Mouse (Mus musculus) MEL (cell line): ENCODE data around the gene Phf21a. TPM values are rescaled to one million over a fixed set of nuclear protein-coding genes. Genes with fewer than 3 reads are reported as not detected.

Experiments used
- DNase-seq: peaks from one replicate; pipeline ENCODE4 v3.0.0; 2011; ENCODE audit warnings: low read depth, low spot score
- H3K27ac ChIP-seq: 2 replicates; pipeline ENCODE4 v1.5.1; 2012; ENCODE audit warnings: low read depth, mild to moderate bottlenecking, control low read depth, low read length, moderate library complexity; ENCODE audit not compliant: control insufficient read depth
- H3K27me3 ChIP-seq, 2 experiments: fragments of 150-350 bp in 1 of 2; sonication (generic) in 1 of 2; 2 replicates each; pipeline ENCODE4 v1.6.1; 2012; ENCODE audit warnings: low read length in 2 of 2, mild to moderate bottlenecking in 2 of 2, improper control_type of control experiment in 1 of 2, moderate library complexity in 1 of 2; ENCODE audit not compliant: insufficient read depth in 2 of 2, control insufficient read depth in 1 of 2
- H3K36me3 ChIP-seq, 2 experiments: 2 replicates each; pipeline ENCODE4 v1.6.1; 2012 to 2014; ENCODE audit warnings: low read length in 2 of 2, improper control_type of control experiment in 1 of 2, inconsistent platforms in 1 of 2, mild to moderate bottlenecking in 1 of 2; ENCODE audit not compliant: insufficient read depth in 2 of 2, control insufficient read depth in 1 of 2
- H3K4me1 ChIP-seq, 2 experiments: fragments of 150-350 bp in 1 of 2; sonication (generic) in 1 of 2; 2 replicates each; pipeline ENCODE4 v1.6.1; 2012; ENCODE audit warnings: low read length in 2 of 2, improper control_type of control experiment in 1 of 2, mild to moderate bottlenecking in 1 of 2; ENCODE audit not compliant: insufficient read depth in 2 of 2, control insufficient read depth in 1 of 2
- H3K4me3 ChIP-seq, 2 experiments: fragments of 150-350 bp in 1 of 2; sonication (generic) in 1 of 2; 2 replicates each; pipeline ENCODE4 v1.5.1; 2012; ENCODE audit warnings: low read depth in 2 of 2, low read length in 2 of 2, mild to moderate bottlenecking in 2 of 2, moderate library complexity in 2 of 2, control low read depth in 1 of 2, improper control_type of control experiment in 1 of 2; ENCODE audit not compliant: control insufficient read depth in 1 of 2, insufficient read depth in 1 of 2
- H3K79me2 ChIP-seq: 2 replicates; pipeline ENCODE4 v1.6.1; 2012; ENCODE audit warnings: mild to moderate bottlenecking, low read length, moderate library complexity; ENCODE audit not compliant: control insufficient read depth, poor library complexity, insufficient read depth
- H3K9ac ChIP-seq: 2 replicates; pipeline ENCODE4 v1.6.1; 2012; ENCODE audit warnings: low read depth, mild to moderate bottlenecking, control low read depth, low read length, moderate library complexity; ENCODE audit not compliant: control insufficient read depth, poor library complexity, severe bottlenecking
- H3K9me3 ChIP-seq: fragments of 150-350 bp; sonication (generic); replicated peaks from 2 replicates; pipeline ENCODE4 v1.6.1; 2012; ENCODE audit warnings: mild to moderate bottlenecking, low read length, improper control_type of control experiment, moderate library complexity; ENCODE audit not compliant: insufficient read depth
- E2F4 ChIP-seq: IDR thresholded peaks from 2 replicates; pipeline ENCODE4 v1.6.1; 2011; ENCODE audit warnings: low read depth, low read length, improper control_type of control experiment, borderline replicate concordance
- ELF1 ChIP-seq: IDR thresholded peaks from 2 replicates; pipeline ENCODE4 v1.6.1; 2014; ENCODE audit warnings: low read depth, mild to moderate bottlenecking, inconsistent platforms, low read length, improper control_type of control experiment, moderate library complexity
- EP300 ChIP-seq, 2 experiments: IDR thresholded peaks; 2 replicates each; pipeline ENCODE4 v1.6.1; 2011; ENCODE audit warnings: improper control_type of control experiment in 2 of 2, low read length in 2 of 2, low read depth in 1 of 2, mild to moderate bottlenecking in 1 of 2
- ETS1 ChIP-seq: IDR thresholded peaks from 2 replicates; pipeline ENCODE4 v1.6.1; 2012; ENCODE audit warnings: low read depth, mild to moderate bottlenecking, inconsistent platforms, low read length, improper control_type of control experiment, moderate library complexity
- GATA1 ChIP-seq: IDR thresholded peaks from 2 replicates; pipeline ENCODE4 v1.6.1; 2011; ENCODE audit warnings: low read depth, low read length, improper control_type of control experiment
- HCFC1 ChIP-seq: IDR thresholded peaks from 2 replicates; pipeline ENCODE4 v1.6.1; 2012; ENCODE audit warnings: low read depth, mild to moderate bottlenecking, inconsistent platforms, low read length, improper control_type of control experiment, moderate library complexity
- JUND ChIP-seq: IDR thresholded peaks from 2 replicates; pipeline ENCODE4 v1.6.1; 2011; ENCODE audit warnings: low read depth, mild to moderate bottlenecking, improper control_type of control experiment, low read length
- KAT2A ChIP-seq: conservative IDR thresholded peaks from 2 replicates; pipeline ENCODE4 v1.6.1; 2012; ENCODE audit warnings: low read depth, low read length, improper control_type of control experiment, inconsistent platforms
- MAX ChIP-seq: IDR thresholded peaks from 2 replicates; pipeline ENCODE4 v1.6.1; 2011; ENCODE audit warnings: low read length, improper control_type of control experiment
- MXI1 ChIP-seq: IDR thresholded peaks from 2 replicates; pipeline ENCODE4 v1.6.1; 2011; ENCODE audit warnings: mild to moderate bottlenecking, low read depth, low read length, improper control_type of control experiment
- MYC ChIP-seq: IDR thresholded peaks from 2 replicates; pipeline ENCODE4 v1.6.1; 2011; ENCODE audit warnings: low read depth, mild to moderate bottlenecking, low read length, improper control_type of control experiment, moderate library complexity
- NRF1 ChIP-seq: IDR thresholded peaks from 2 replicates; pipeline ENCODE4 v1.6.1; 2014; ENCODE audit warnings: low read depth, mild to moderate bottlenecking, inconsistent platforms, low read length, improper control_type of control experiment, moderate library complexity; ENCODE audit not compliant: poor library complexity, insufficient read depth, severe bottlenecking
- POLR2A ChIP-seq, 2 experiments: IDR thresholded peaks; 2 replicates each; pipeline ENCODE4 v1.6.1; 2011 to 2012; ENCODE audit warnings: low read length in 2 of 2, mild to moderate bottlenecking in 2 of 2, control low read depth in 1 of 2, improper control_type of control experiment in 1 of 2, low read depth in 1 of 2, moderate library complexity in 1 of 2; ENCODE audit not compliant: control insufficient read depth in 1 of 2, insufficient read depth in 1 of 2, poor library complexity in 1 of 2
- POLR2AphosphoS2 ChIP-seq: IDR thresholded peaks from 2 replicates; pipeline ENCODE4 v1.6.1; 2011; ENCODE audit warnings: low read length, improper control_type of control experiment
- POLR2AphosphoS5 ChIP-seq: IDR thresholded peaks from 2 replicates; pipeline ENCODE4 v1.6.1; 2012; ENCODE audit warnings: low read depth, borderline replicate concordance, mild to moderate bottlenecking, inconsistent platforms, low read length, moderate library complexity, mixed read lengths
- SMC3 ChIP-seq: IDR thresholded peaks from 2 replicates; pipeline ENCODE4 v1.6.1; 2011; ENCODE audit warnings: low read depth, low read length, improper control_type of control experiment
- TAL1 ChIP-seq: IDR thresholded peaks from 2 replicates; pipeline ENCODE4 v1.6.1; 2012; ENCODE audit warnings: mild to moderate bottlenecking, inconsistent platforms, low read length, moderate library complexity, mixed read lengths
- TBP ChIP-seq: IDR thresholded peaks from 2 replicates; pipeline ENCODE4 v1.8.0; 2011; ENCODE audit warnings: low read depth, low read length, improper control_type of control experiment
- TCF12 ChIP-seq: IDR thresholded peaks from 2 replicates; pipeline ENCODE4 v1.6.1; 2014; ENCODE audit warnings: low read depth, mild to moderate bottlenecking, inconsistent platforms, low read length, improper control_type of control experiment, moderate library complexity
- UBTF ChIP-seq: IDR thresholded peaks from 2 replicates; pipeline ENCODE4 v1.6.1; 2012; ENCODE audit warnings: low read depth, mild to moderate bottlenecking, inconsistent platforms, low read length, improper control_type of control experiment, moderate library complexity, borderline replicate concordance; ENCODE audit not compliant: insufficient read depth
- USF1 ChIP-seq: IDR thresholded peaks from 2 replicates; pipeline ENCODE4 v1.6.1; 2014; ENCODE audit warnings: low read depth, mild to moderate bottlenecking, inconsistent platforms, low read length, improper control_type of control experiment, moderate library complexity
- USF2 ChIP-seq, 2 experiments: IDR thresholded peaks; 2 replicates each; pipeline ENCODE4 v1.6.1; 2011 to 2012; ENCODE audit warnings: improper control_type of control experiment in 2 of 2, low read length in 2 of 2, borderline replicate concordance in 1 of 2, inconsistent platforms in 1 of 2, low read depth in 1 of 2, mild to moderate bottlenecking in 1 of 2; ENCODE audit not compliant: insufficient read depth in 1 of 2
- ZC3H11A ChIP-seq: IDR thresholded peaks from 2 replicates; pipeline ENCODE4 v1.6.1; 2012; ENCODE audit warnings: low read depth, mild to moderate bottlenecking, inconsistent platforms, low read length, improper control_type of control experiment
- ZMIZ1 ChIP-seq: IDR thresholded peaks from 2 replicates; pipeline ENCODE4 v1.6.1; 2012; ENCODE audit warnings: low read depth, mild to moderate bottlenecking, inconsistent platforms, low read length, improper control_type of control experiment, moderate library complexity
- ZNF384 ChIP-seq: IDR thresholded peaks from 2 replicates; pipeline ENCODE4 v1.6.1; 2012; ENCODE audit warnings: low read depth, mild to moderate bottlenecking, inconsistent platforms, low read length, improper control_type of control experiment
- polyA plus RNA-seq, 2 experiments: library from polyadenylated mRNA; stranded (reverse) in 1 of 2; unstranded in 1 of 2; fragments of >175 nt in 1 of 2; fragments of >200 nt in 1 of 2; gene quantifications; 2 replicates each; pipeline versions ENCODE4 v1.2.1 to v1.2.4; 2012; ENCODE audit warnings: low replicate concordance in 2 of 2, low read depth in 1 of 2; ENCODE audit not compliant: insufficient read length in 2 of 2, insufficient read depth in 1 of 2, missing spikeins in 1 of 2
- total RNA-seq: library from RNA; depleted of rRNA; stranded (reverse); fragments of 300-350 nt; gene quantifications from 2 replicates; pipeline ENCODE4 v1.2.3, GENCODE M21; 2012

The Phf21a gene
- total and polyA plus RNA-seq, 3 experiments: 4.7 to 245 (median 15.6) TPM

DNA sequence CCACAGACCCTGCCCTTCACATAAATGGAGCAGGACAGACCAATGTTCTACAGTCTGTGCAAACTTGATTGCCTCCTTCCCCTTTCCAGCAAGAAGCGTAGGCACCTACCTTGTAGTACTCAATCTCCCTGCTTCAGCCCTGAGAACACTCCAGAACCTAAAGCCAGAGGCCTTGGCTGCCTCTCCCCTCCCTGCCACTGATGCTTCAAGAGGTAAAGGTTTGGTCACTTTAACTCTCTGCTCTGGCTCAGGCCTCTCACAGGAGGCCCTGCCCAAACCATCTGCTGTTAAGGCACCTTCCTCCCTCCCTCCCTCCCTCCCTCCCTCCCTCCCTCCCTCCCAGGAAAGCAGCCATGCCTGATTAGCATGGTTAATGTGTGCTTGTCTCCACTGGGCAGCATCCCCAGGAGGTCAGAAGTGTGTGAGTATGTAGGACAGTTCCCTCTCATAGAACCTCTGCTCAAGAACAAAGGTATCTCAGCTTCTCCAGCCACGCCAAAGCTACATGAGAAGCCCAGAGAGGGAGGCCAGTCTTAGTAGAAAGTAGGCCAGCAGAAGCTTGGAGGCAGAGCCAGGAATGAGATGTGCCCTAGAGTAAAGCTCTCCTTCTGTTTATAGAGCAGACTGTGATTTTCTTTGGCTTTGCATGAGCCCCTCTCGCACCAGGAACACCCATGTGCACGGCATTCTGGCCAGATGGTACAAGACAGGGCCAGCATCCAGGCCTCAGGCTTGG lies 309.8 kb downstream of the Phf21a start:
- Histone ChIP-seq H3K4me3 (no peak overlapping the region), H3K79me2 (no peaks in the 10 kb centered on the region), H3K4me1 (0 out of 4 replicates have a peak, but pooled peaks cover 0 to 5% of the 10 kb centered on the region in 2 experiments), H3K27me3 (no peaks in the 10 kb centered on the region), H3K27ac (no peak overlapping the region), H3K36me3 (peaks cover 0 to 7% of the 10 kb centered on the region in 2 experiments; a peak in 3 of 4 replicates), H3K9me3 (no peaks in the 10 kb centered on the region), H3K9ac (no peak overlapping the region)
- no peak for DNase-seq
- TF ChIP-seq POLR2AphosphoS2: no peak
- no peak for TF ChIP-seq GATA1
- no peak for TF ChIP-seq SMC3
- TF ChIP-seq JUND: no peak
- TF ChIP-seq MYC: no peak
- no peak for TF ChIP-seq ZC3H11A
- no peak for TF ChIP-seq HCFC1
- no peak for TF ChIP-seq POLR2AphosphoS5
- no peak for TF ChIP-seq ETS1
- TF ChIP-seq TAL1: no peak
- TF ChIP-seq EP300 (IDR thresholded peaks at IDR 0.05; ENCODE audit: low read depth in 1 of 2, low read length in 2 of 2): no peak
- no peak for TF ChIP-seq NRF1
- no peak for TF ChIP-seq MXI1
- TF ChIP-seq ZMIZ1: no peak
- TF ChIP-seq TCF12: no peak
- no peak for TF ChIP-seq ZNF384
- TF ChIP-seq ELF1: no peak
- TF ChIP-seq USF2 (IDR thresholded peaks at IDR 0.05; ENCODE audit: borderline replicate concordance in 1 of 2, insufficient read depth in 1 of 2, low read depth in 1 of 2, low read length in 2 of 2): no peak
- no peak for TF ChIP-seq POLR2A (IDR thresholded peaks at IDR 0.05; ENCODE audit: control insufficient read depth in 1 of 2, insufficient read depth in 1 of 2, low read depth in 1 of 2, low read length in 2 of 2, poor library complexity in 1 of 2)
- no peak for TF ChIP-seq KAT2A

DNA sequence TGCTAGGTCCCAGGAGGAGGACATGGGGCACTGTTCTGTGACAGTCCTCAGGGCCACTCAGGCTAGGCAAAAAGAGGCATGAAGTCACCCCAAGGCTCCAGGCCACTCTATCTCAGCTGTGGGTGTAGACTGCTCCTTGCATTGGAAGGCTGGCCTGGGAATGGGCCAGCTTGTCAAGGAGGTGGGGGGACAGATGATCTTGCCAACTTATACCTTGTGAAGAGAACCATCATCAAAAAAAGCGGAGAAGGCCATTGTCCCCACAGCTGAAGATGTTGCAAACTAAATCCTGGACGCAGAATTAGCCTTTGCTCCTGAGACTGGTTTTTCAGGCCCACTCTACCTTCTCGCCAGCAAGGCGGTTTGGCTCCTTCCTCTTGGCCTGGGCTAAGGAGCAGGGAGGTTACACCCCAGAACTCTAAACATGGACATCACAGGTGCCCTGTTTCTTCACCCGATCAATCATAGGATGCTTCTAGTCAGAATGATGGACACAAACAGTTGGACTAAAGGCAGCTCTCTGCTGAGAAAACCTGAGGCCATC lies 310.9 kb downstream of the Phf21a start:
- H3K79me2 ChIP-seq: no peaks in the 10 kb centered on the region
- no peak overlapping the region for H3K4me3 ChIP-seq
- DNase-seq: no peak
- H3K9me3 ChIP-seq: no peaks in the 10 kb centered on the region
- TF ChIP-seq USF1 (no peak), SMC3 (no peak), UBTF (no peak), MAX (no peak), ZMIZ1 (no peak), E2F4 (no peak), TBP (no peak)
- H3K27ac ChIP-seq: no peak overlapping the region
- H3K36me3 ChIP-seq: peaks cover 0 to 10% of the 10 kb centered on the region in 2 experiments; a peak in 3 of 4 replicates
- 0 out of 4 replicates have a peak, but pooled peaks cover 0 to 5% of the 10 kb centered on the region in 2 experiments for H3K4me1 ChIP-seq
- H3K27me3 ChIP-seq: no peaks in the 10 kb centered on the region
- H3K9ac ChIP-seq: no peak overlapping the region
